Mouse (Mus musculus): ENCODE measurements at regions not wholly inside any gene's neighbourhood (a gene's known extent, or its start where the extent isn't known, plus 50 kb on each side); places are given as distances from the start of the nearest gene placed in this dataset.

DNA sequence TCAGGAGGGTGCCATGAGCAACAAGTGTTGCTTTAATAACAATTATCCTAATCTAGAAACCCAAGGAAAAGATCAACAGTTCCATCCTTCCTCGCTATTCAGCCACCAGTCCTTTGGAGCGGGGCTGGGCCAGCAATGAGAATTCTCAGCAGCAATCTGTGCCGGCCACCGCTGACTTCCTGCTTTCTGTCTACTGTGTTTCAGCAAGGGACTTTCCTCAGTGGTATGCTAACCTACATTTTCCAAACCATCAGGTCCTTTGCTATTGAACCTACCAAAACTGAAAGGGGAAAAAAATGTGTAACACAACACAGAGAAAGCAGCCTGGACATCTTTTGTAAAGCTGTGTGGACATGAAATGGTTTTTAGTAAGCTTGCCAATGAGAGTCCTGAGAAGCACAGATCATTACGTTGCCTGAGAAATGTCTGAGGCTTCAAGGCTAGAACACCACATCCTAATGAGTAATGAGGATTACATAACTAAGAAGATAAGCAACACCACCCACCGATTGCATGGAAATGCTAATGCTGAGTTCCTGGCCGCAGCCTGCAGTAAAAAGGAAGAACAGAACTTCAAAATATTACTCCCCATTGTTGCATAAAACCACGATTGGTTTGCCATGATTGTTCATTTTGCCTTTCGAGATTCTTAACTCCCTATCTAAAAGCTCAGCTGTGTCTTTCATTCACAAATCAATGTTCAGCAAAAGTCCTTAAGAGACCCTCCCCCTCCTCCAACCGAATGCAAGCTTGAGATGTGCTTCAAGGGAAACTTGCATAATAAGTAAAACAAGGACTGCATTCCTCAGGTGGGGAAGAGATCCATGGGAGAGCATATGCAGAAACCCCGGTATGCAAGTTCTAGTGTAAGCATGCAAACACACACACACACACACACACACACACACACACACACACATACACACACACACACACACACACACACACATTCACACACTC, 130.9 kb upstream of the 4930412O13Rik start:
- Histone ChIP-seq H3K36me3 (replicated peaks in 1 of 2; ENCODE audit: control insufficient read depth in 1 of 2, insufficient read depth in 1 of 2, low read length in 1 of 2) (no peaks in the 10 kb centered on the region), H3K27ac (ENCODE audit: insufficient read depth, low read depth) (peak overlapping the region; percentile 51), H3K4me3 (replicated peaks in 1 of 3; ENCODE audit: low read depth in 2 of 3, low read length in 2 of 3, poor library complexity in 1 of 3) (peak overlapping the region in 1 of 3 experiments; percentile 14), H3K9ac (ENCODE audit: insufficient read depth, low read depth) (no peak overlapping the region), H3K27me3 (replicated peaks) (no peaks in the 10 kb centered on the region), H3K9me3 (replicated peaks; ENCODE audit: low read length) (no peaks in the 10 kb centered on the region), H3K4me2 (ENCODE audit: insufficient read depth, low read depth, poor library complexity, severe bottlenecking) (peak overlapping the region; percentile 86), H3K79me2 (replicated peaks; ENCODE audit: control insufficient read depth, extremely low read depth, insufficient read depth, poor library complexity, severe bottlenecking) (no peaks in the 10 kb centered on the region), H3K4me1 (ENCODE audit: control insufficient read depth in 1 of 2, insufficient read depth in 2 of 2) (peaks cover 18 to 30% of the 10 kb centered on the region in 2 experiments)
- dilution Hi-C loops (cut with MboI; ENCODE audit: extremely low pct_ligation_motif_present, extremely low pct_unique_long_range_greater_than_20kb, low sequenced_read_pairs): no loop called here
- in situ Hi-C loops (cut with MboI; ENCODE audit: low pct_ligation_motif_present, low pct_unique_long_range_greater_than_20kb, low sequenced_read_pairs): no loop called here
- peak; percentile 71 for DNase-seq (ENCODE audit: extremely low read depth)
- TF ChIP-seq TCF12 (IDR thresholded peaks at IDR 0.05; ENCODE audit: low read depth, low read length) (peak; percentile 33; the same call in 1 of the 2 replicates), CHD1 (IDR thresholded peaks at IDR 0.05; ENCODE audit: low read depth, low read length) (no peak), E2F4 (IDR thresholded peaks at IDR 0.05; ENCODE audit: insufficient replicate concordance, low read depth, low read length) (no peak), NRF1 (IDR thresholded peaks at IDR 0.05; ENCODE audit: low read depth, low read length) (no peak), ELF1 (IDR thresholded peaks at IDR 0.05; ENCODE audit: low read depth, low read length) (peak; percentile 88), IRF4 (IDR thresholded peaks at IDR 0.05; ENCODE audit: low read depth, low read length) (peak; percentile 52), ETS1 (conservative IDR thresholded peaks at IDR 0.05; ENCODE audit: low read depth, low read length) (0 out of 2 replicates have a peak, but pooled peaks have one; percentile 44), EP300 (IDR thresholded peaks at IDR 0.05; ENCODE audit: low read length) (peak; percentile 65), ZKSCAN1 (IDR thresholded peaks at IDR 0.05; ENCODE audit: borderline replicate concordance, low read depth, low read length) (no peak), MAZ (IDR thresholded peaks at IDR 0.05; ENCODE audit: low read depth, low read length) (no peak), MEF2A (IDR thresholded peaks at IDR 0.05; ENCODE audit: borderline replicate concordance, low read depth, low read length) (peak; percentile 42; the same call in 1 of the 2 replicates), UBTF (IDR thresholded peaks at IDR 0.05; ENCODE audit: low read depth, low read length) (no peak), POLR2AphosphoS2 (IDR thresholded peaks at IDR 0.05; ENCODE audit: low read depth, low read length) (no peak), BHLHE40 (IDR thresholded peaks at IDR 0.05; ENCODE audit: low read depth, low read length) (peak; percentile 14; the same call in 1 of the 2 replicates), ZNF384 (IDR thresholded peaks at IDR 0.05; ENCODE audit: low read depth, low read length) (peak; percentile 66)

DNA sequence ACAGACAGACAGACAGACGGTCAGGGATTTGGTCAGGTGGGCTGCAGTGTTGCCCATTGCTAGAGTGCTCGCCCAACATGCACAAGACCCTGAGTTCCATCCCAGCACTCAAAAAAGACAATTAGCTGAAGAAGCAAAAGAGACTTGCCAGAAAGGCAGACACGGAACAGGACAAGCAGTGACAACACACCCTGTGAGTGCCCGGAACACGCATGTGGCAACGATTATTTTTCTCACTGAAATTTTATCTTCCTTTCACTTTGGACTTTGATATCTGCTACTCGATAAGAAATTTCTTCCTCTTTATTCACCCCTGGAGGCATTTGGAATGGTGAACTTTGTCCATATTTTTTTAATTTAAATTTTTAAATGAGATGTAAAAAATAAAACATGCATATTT, 127.4 kb upstream of the 4930412O13Rik start:
- Histone ChIP-seq H3K9ac (ENCODE audit: insufficient read depth, low read depth) (no peak overlapping the region), H3K4me3 (replicated peaks in 1 of 3; ENCODE audit: low read depth in 2 of 3, low read length in 2 of 3, poor library complexity in 1 of 3) (no peak overlapping the region), H3K9me3 (replicated peaks; ENCODE audit: low read length) (no peaks in the 10 kb centered on the region), H3K36me3 (replicated peaks in 1 of 2; ENCODE audit: control insufficient read depth in 1 of 2, insufficient read depth in 1 of 2, low read length in 1 of 2) (no peaks in the 10 kb centered on the region), H3K27ac (ENCODE audit: insufficient read depth, low read depth) (no peak overlapping the region), H3K27me3 (replicated peaks) (no peaks in the 10 kb centered on the region), H3K4me2 (ENCODE audit: insufficient read depth, low read depth, poor library complexity, severe bottlenecking) (no peak overlapping the region), H3K4me1 (ENCODE audit: control insufficient read depth in 1 of 2, insufficient read depth in 2 of 2) (peaks cover 12 to 22% of the 10 kb centered on the region in 2 experiments), H3K79me2 (replicated peaks; ENCODE audit: control insufficient read depth, extremely low read depth, insufficient read depth, poor library complexity, severe bottlenecking) (no peaks in the 10 kb centered on the region)
- dilution Hi-C loops (cut with MboI; ENCODE audit: extremely low pct_ligation_motif_present, extremely low pct_unique_long_range_greater_than_20kb, low sequenced_read_pairs) (no loop called here), in situ Hi-C loops (cut with MboI; ENCODE audit: low pct_ligation_motif_present, low pct_unique_long_range_greater_than_20kb, low sequenced_read_pairs) (no loop called here)
- DNase-seq (ENCODE audit: extremely low read depth): no peak
- no peak for TF ChIP-seq E2F4 (IDR thresholded peaks at IDR 0.05; ENCODE audit: insufficient replicate concordance, low read depth, low read length)
- no peak for TF ChIP-seq MAZ (IDR thresholded peaks at IDR 0.05; ENCODE audit: low read depth, low read length)
- no peak for TF ChIP-seq EP300 (IDR thresholded peaks at IDR 0.05; ENCODE audit: low read length)
- TF ChIP-seq MYC (IDR thresholded peaks at IDR 0.05; ENCODE audit: low read depth, low read length): no peak
- no peak for TF ChIP-seq POLR2A (IDR thresholded peaks at IDR 0.05; ENCODE audit: low read depth, low read length)
- no peak for TF ChIP-seq IRF4 (IDR thresholded peaks at IDR 0.05; ENCODE audit: low read depth, low read length)
- no peak for TF ChIP-seq CHD2 (IDR thresholded peaks at IDR 0.05; ENCODE audit: low read length)
